Mouse (Mus musculus): ENCODE data around the gene Zfp617.
"Not testable (repeated sequence)": the region's sequence is repeated elsewhere in the genome, so short reads cannot be mapped to it uniquely, and the experiment has no call there.

The Zfp617 gene

GRCm38 (mm10) chr8:71952489-71952888, 44.1 kb downstream of the Zfp617 start:
- no peak for DNase-seq (ENCODE audit: low read depth)

GRCm38 (mm10) chr8:71952961-71953700, 44.7 kb downstream of the Zfp617 start:
- not testable (repeated sequence) for DNase-seq (ENCODE audit: low read depth)

GRCm38 (mm10) chr8:71954666-71955065, 46.2 kb downstream of the Zfp617 start:
- DNase-seq (ENCODE audit: low read depth) = no peak

GRCm38 (mm10) chr8:71960483-71960882, 52.0 kb downstream of the Zfp617 start:
- no peak for DNase-seq (ENCODE audit: low read depth)

- DNase-seq (ENCODE audit: low read depth) = no peak
Measured at GRCm38 (mm10) chr8:71961796-71962195, 53.4 kb downstream of the Zfp617 start.

GRCm38 (mm10) chr8:71964051-71964450, 55.6 kb downstream of the Zfp617 start:
- no peak for DNase-seq (ENCODE audit: low read depth)

- no peak for DNase-seq (ENCODE audit: low read depth)
Measured at GRCm38 (mm10) chr8:71965166-71965565, 56.7 kb downstream of the Zfp617 start.

- DNase-seq (ENCODE audit: low read depth) = peak; percentile 18
Measured at GRCm38 (mm10) chr8:71966411-71966810, 58.0 kb downstream of the Zfp617 start.

GRCm38 (mm10) chr8:71967261-71967660, 58.8 kb downstream of the Zfp617 start:
- DNase-seq (ENCODE audit: low read depth) = no peak

- DNase-seq (ENCODE audit: low read depth) = no peak
Measured at GRCm38 (mm10) chr8:71968100-71968499, 59.7 kb downstream of the Zfp617 start.

GRCm38 (mm10) chr8:71968636-71969035, 60.2 kb downstream of the Zfp617 start:
- no peak for DNase-seq (ENCODE audit: low read depth)

GRCm38 (mm10) chr8:71971945-71972344, 63.5 kb downstream of the Zfp617 start:
- DNase-seq (ENCODE audit: low read depth) = peak; percentile 32

GRCm38 (mm10) chr8:71974211-71974610, 65.8 kb downstream of the Zfp617 start:
- DNase-seq (ENCODE audit: low read depth) = no peak

- DNase-seq (ENCODE audit: low read depth) = no peak
Measured at GRCm38 (mm10) chr8:71981032-71981431, 72.6 kb downstream of the Zfp617 start.

- DNase-seq (ENCODE audit: low read depth) = no peak
Measured at GRCm38 (mm10) chr8:71981456-71981855, 73.0 kb downstream of the Zfp617 start.

Data from naive thymus-derived CD4-positive, alpha-beta T cell, adult 2 months (primary cell).